Mouse (Mus musculus) heart, adult 2 months (tissue): ENCODE measurements around the gene Ms4a10.

ENCODE experiments used
- CTCF ChIP-seq: fragments of 200-600 bp; IDR thresholded peaks from 2 replicates; pipeline ENCODE4 v1.8.1; 2022; ENCODE audit warnings: antibody characterized with exemption, mild to moderate bottlenecking, moderate library complexity
- POLR2A ChIP-seq: fragments of 200-500 bp; IDR thresholded peaks from 2 replicates; pipeline ENCODE4 v1.6.1; 2011; ENCODE audit warnings: mild to moderate bottlenecking, low read depth, low read length, control low read depth; ENCODE audit not compliant: insufficient read depth

GRCm38 (mm10) chr19:10965721-10966120, 8.7 kb downstream of the Ms4a10 start:
- TF ChIP-seq CTCF (no peak), POLR2A (no peak)
